Mouse (Mus musculus) brain, embryonic 18.5 days (tissue): ENCODE results near the gene Ccdc163.

Experiments
- DNase-seq: peaks from one replicate; pipeline ENCODE4 v3.0.0-alpha.2; 2012; ENCODE audit warnings: low read depth, low spot score

Ccdc163 gene

DNA sequence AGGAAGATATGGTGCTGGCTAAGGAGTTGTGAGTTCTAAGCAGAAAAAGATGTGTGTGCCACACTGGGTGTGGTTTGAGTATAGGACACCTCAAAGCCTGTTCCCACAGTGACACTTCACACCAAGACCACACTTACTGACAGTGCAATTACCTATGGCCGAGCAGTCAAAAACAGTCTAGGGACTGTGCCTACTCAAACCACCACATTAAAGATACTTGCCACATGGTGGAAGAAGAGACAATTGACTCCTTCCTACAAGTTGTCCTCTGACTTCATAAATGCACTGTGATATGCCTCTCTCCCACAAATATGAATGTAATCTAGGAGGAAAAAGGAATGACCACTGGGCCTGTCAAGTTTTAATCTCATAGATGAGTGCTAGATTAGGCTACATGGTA lies 7.3 kb upstream of the Ccdc163 start:
- DNase-seq: no peak

GRCm38 (mm10) chr4:116703804-116704203 lies 4.5 kb upstream of the Ccdc163 start:
- DNase-seq: no peak

DNA sequence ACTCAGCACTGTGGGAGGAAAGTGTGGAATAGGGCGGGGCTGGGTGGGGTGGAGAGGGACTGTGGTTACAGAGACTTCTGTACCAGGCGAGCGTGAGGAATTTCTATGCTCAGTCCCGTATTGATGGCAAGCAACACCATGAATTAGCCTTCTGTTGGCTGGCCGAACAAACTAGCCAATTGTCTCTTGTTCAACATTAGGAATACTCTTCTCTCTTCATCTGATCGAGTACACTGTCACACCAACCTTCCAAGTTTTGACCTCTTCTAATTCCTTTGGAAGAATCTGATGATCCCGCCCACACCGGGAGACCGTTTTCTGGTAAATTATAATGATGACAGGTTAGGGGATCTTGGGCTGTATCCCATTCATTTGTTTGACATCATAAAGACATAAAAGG lies 643 bp upstream of the Ccdc163 start:
- DNase-seq: no peak

DNA sequence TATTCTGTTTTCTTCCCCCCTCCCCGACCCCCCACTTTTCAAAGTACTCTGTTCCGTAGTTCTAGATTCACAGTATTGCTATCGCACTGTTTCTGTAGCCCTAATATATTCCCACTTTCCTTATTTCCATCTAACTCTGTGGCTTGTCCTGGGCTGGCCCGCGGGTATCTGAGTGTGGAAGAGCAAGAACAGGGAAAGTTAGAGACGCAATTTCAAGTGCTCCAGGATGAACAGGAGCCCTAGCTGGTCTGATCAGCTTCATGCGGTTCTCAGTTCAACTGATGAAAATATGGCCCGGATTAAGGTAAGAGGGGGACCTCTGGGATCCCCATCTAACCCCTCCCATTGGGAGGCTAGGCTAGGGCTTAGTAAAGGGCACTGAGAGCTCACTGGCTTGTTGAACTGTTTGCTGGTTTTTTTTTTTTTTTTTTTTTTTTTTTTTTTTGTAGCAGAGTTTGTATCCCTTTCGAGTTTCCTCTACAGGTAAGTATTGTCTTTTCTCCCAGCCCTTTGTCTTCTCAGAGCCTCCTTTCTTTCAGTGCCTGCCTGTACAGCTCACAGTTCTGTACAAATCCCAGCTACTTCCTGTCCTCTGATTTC lies 582 bp downstream of the Ccdc163 start:
- no peak for DNase-seq

- DNase-seq: no peak
Observed at GRCm38 (mm10) chr4:116710154-116710553, 1.8 kb downstream of the Ccdc163 start.

DNA sequence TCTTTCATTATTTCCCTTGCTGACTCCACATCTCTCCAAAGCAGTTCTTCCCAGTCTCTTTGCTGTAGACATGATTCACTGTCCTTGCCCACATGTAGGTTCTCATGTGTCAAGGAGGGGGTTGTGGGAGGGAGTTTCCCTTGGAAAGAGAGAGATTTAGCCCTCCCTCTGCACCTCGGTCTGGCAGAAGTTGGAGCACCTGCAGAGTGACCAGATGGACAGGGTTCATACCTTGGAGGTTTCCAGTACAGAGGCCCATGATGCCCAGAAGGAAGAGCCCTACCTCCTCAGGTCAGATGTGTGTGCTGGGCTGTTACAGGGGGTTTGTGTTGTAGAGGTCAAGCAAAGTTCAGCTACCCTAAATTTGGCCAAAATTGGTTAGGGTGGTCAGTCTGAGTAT lies 4.2 kb downstream of the Ccdc163 start:
- DNase-seq: no peak

DNA sequence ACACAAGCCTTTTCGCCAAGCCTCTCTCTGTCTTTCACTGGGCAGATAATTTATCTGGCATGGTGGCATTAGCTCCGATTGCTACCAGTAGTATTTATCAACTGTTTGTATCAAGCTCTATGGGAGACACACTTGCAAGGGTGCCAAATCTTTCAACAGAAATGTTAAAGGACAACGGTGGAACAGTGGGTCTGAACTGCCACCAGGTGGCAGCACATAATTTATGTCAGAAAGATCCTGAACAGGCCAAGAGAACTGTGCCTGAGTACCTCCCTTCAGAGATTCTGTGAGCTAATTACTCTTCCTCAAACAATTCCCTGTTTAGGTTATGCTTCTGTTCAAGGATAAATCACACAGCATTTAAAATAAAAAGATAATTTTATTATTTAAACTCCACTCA lies 11.1 kb downstream of the Ccdc163 start:
- peak; percentile 56 for DNase-seq

- peak; percentile 95 for DNase-seq
Observed at GRCm38 (mm10) chr4:116720343-116721097, 12.2 kb downstream of the Ccdc163 start, which contains the start of gene Tesk2. Gene Tesk2, plus strand, starts transcription at chr4:116720948.

DNA sequence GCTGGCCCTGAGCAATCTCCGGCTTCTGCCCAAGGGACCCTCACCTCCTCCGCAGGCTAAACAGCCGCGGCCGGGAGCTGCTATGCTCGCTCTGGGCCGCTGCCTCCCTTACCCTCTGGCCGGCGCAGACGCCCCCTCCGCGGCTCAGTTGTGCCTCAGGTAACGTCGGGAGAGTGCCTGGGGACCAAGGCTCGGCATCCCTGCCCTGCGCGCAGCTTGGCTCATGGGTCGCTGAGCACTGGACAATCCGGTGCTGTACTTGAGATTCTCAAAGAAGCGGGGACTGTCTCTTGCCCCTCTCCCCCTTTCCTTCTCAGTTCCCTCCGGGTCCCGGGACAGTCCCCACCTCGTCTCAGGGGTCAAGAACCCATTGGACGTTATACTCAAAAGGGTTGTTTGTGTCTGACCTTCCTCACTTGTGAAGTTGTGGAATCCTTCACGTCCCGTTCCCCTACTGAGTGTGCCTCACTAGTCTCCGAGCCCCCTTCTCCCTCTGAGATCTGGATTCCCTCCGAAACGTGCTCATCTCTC lies 12.9 kb downstream of the Ccdc163 start:
- DNase-seq: no peak

- no peak for DNase-seq
Observed at GRCm38 (mm10) chr4:116722230-116722629, 13.9 kb downstream of the Ccdc163 start.

GRCm38 (mm10) chr4:116725444-116725843 lies 17.1 kb downstream of the Ccdc163 start:
- no peak for DNase-seq

DNA sequence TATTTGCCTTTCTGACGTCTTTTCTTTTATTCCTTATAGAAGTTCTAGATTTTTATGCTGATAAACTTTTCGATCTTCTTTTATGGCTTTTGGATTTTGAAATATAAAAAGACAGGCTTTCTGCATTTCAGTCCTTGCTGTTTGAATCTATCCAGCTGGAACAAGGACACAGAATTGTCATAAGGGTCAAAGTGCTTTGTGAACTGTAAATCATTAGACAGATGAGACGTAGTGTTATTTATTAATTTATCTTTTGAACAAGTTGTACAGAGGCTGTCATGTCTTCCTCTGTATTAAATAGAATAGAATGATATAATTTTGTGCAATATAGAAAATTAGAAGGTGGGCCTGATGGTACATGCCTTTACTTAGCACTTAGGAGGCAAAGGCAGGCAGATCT lies 19.1 kb downstream of the Ccdc163 start:
- no peak for DNase-seq

GRCm38 (mm10) chr4:116729532-116729931 lies 21.2 kb downstream of the Ccdc163 start:
- no peak for DNase-seq

- DNase-seq: no peak
Observed at GRCm38 (mm10) chr4:116731077-116731476, 22.8 kb downstream of the Ccdc163 start.

GRCm38 (mm10) chr4:116732355-116732754 lies 24.0 kb downstream of the Ccdc163 start:
- no peak for DNase-seq

DNA sequence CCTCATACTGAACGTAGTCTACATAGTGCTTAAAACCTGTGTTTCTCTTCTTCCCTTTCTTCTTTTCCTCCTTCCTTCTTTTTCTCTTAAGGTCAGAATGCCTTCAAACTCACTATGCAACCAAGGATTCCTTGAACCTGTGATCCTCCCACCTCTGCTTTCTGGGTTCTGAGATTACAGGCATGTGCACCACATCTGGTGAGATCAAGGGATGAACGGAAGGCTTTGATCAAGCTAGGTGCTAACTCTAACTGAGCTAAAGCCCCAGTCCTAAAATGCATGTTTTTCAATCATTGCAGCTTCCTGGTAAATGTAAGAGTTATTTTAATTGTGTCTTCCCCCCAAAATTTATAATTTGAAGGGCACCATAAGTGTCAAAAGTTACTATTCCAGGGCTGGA lies 26.7 kb downstream of the Ccdc163 start:
- DNase-seq: no peak

GRCm38 (mm10) chr4:116738972-116739751 lies 30.9 kb downstream of the Ccdc163 start:
- DNase-seq: no peak

GRCm38 (mm10) chr4:116749750-116750149 lies 41.4 kb downstream of the Ccdc163 start:
- no peak for DNase-seq

GRCm38 (mm10) chr4:116761914-116762313 lies 53.6 kb downstream of the Ccdc163 start:
- DNase-seq: no peak

DNA sequence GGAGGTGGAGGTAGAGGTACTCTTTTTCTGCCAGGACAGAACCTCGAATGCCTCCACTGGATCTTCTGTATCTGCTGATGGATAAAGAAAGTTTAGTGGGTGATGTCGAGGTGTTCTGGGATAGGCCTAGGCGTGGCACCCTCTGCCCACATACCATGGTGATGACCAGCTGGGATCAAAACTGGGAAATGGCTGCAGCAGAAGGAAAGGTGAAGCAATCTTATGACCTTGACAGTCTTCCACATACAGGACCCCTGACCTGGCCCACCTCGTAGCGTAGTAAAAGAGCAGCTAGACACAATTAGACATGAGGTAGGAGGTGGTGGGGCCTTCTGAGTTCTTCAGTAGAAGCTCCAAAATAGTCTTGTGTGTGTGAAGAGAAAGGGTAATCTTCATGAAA lies 55.7 kb downstream of the Ccdc163 start:
- DNase-seq: no peak

GRCm38 (mm10) chr4:116768510-116768909 lies 60.2 kb downstream of the Ccdc163 start:
- no peak for DNase-seq

DNA sequence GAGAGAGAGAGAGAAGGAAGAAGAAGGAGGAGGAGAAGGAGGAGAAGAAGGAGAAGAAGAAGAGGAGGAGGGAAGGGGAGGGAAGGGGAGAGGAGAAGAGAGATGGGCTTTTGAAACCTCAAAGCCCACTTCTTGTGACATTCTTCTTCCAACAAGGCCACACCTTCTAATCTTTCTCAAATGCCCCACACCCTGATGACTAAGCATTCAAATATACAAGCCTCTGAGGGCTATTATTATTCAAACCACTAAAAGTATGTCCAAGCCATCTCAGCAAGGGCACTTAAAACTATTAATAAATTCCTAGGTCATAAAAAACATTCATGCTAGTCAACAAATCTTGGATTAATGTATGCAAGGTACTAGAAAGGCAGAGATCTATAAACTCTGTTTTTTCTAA lies 60.8 kb downstream of the Ccdc163 start:
- DNase-seq: no peak
